Mouse (Mus musculus) gastrocnemius, postnatal 4 days (tissue): ENCODE results near the gene Tmem221. TPM values are rescaled to one million over a fixed set of nuclear protein-coding genes. Genes with fewer than 3 reads are reported as not detected.

Source experiments
- DNase-seq, 2 experiments: peaks; one replicate each; pipeline ENCODE4 v3.0.0; 2021 to 2022; ENCODE audit warnings: low spot score in 2 of 2, mixed read lengths in 2 of 2
- total RNA-seq, 2 experiments: library from RNA; stranded (reverse); gene quantifications; 2 replicates each; pipeline ENCODE4 v1.2.3; 2021

Gene Tmem221
- total RNA-seq, 2 experiments from 2014 or later, result 0.21 TPM; not detected in 1

DNA sequence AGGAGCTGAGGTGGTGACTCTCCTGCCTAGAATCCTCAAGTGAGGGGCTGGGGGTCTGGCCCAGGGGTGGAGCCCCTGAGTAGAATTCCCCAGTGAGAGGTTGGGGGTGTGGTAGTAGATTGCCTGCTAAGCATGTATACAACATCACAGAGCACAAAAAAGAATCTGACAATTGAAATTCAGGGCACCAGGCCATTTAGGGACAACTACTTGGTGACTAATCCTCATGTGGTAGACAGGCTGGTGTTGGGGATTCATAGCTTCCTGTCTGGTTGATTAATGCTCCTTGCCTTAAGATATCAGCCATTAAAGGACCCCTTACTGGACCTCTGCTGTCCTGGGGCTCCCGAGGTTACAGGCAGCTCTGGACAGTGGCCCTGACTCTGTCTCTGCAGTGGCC is 20.3 kb upstream of the Tmem221 start:
- no peak for DNase-seq

DNA sequence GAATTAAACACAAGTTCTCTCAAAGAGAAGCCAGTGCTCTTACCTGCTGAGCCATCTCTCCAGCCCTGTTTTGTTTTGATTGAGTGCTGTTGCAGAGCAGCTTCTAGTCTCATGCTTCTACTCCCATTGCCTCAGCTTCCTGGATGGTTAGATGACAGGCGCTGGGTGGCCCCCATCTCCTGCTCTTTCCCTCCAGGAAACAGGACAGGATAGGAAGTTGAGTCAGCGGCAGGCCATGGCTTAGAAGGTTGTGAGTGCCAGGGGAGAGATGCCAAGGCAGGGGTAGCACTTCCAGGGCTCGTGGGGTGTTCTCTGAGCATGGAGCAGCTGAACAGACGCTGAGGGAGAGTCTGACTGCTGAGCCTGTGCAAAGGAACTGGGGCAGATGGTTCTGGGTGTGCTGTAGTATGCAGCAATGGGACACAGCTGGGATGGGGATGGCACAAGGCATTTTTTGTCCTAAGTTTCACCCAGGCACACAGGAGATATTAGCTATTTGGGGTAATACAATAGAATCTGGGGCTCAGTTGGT is 19.3 kb upstream of the Tmem221 start:
- no peak for DNase-seq

DNA sequence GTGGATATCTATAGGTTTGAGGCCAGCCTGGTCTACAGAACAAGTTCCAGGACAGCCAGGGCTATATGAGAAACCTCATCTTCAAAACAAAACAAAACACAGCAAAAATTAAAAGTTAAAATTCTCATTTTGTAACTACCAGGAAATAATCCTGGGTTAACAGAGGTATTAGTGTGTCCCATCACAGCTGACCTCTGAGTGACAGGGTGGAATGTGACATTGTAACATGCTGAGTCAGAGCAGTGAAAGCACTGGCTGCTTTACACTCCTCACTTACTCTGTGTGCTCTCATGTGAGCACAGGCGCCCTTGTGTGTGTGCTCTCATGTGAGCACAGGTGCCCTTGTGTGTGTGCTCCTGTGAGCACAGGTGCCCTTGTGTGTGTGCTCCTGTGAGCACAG is 16.3 kb upstream of the Tmem221 start:
- no peak for DNase-seq

DNA sequence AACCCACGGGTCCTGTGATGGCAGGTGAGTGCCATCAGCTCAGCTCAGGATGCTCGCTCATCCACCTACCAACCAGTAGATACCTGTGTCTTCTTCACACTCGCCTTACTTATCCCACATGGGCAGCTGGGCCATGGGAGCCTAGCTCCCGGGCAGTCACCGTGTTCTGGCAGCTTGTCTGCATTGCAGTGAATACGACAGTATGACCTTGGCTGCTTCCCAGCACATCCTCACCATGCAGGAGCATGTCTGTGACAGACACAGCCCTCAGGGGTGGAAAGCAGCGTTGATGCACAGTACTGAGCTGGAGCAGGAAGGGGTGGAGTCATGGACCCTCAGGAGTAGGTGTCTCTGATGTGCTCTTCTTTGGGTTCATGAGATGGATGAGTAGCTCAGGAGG is 15.8 kb upstream of the Tmem221 start:
- no peak for DNase-seq

DNA sequence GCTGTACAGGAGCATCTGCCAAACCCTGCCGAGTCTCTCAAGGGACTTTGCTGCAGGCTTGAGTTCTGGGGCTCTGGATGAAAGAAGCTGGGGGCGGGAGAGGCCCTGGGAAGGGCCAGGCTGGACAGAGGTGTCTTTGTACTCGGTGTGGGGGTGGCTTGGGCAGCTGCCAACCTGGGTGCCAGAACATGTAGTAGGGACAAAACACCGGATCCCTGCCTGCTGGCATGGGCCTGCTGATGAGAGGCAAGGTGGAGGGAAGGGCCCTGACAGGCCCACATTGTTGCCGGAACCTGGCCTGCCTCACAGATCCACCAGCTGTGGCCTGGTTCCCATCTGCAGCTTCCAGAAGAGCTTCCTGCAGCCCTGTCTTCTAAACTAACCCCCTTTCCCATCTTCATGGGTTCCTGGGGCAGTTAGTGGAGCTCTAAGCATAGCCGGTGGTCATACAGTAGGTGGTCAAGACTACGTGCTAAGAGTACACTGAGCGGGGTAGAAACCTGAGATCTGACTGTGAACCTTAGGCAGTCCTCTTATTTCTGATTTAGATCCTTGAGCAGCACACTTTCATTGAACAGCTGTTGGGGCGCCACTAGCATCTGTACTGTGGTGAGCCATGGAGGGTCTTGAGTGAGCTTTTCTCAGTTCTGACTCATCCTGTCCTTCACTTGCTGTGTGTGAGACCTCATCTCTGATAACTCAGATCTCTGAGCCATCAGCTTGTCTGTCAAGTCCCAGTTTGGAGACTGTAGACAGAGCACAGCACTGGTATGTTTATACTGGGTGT is 14.4 kb upstream of the Tmem221 start:
- peak in 1 of 2 experiments; percentile 60 for DNase-seq

DNA sequence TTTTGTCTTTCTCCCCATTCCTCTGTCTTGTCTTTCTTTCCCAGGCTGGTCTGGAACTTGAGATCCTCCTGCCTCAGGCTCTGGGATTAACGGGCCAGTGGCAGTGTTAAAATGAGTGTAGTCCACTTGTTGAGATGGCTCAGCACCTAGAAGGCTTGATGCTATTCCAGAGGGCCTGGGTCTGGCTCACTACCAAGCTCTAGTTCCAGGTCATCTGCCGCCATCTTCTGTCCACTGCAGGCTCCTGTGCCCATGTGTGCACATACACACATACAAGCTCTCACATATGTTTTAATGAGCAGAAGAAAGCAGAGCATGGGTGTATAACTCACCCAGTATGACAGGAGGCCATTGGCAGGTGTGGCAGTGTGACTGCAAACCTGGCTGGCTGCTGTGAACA is 13.4 kb upstream of the Tmem221 start:
- no peak for DNase-seq

DNA sequence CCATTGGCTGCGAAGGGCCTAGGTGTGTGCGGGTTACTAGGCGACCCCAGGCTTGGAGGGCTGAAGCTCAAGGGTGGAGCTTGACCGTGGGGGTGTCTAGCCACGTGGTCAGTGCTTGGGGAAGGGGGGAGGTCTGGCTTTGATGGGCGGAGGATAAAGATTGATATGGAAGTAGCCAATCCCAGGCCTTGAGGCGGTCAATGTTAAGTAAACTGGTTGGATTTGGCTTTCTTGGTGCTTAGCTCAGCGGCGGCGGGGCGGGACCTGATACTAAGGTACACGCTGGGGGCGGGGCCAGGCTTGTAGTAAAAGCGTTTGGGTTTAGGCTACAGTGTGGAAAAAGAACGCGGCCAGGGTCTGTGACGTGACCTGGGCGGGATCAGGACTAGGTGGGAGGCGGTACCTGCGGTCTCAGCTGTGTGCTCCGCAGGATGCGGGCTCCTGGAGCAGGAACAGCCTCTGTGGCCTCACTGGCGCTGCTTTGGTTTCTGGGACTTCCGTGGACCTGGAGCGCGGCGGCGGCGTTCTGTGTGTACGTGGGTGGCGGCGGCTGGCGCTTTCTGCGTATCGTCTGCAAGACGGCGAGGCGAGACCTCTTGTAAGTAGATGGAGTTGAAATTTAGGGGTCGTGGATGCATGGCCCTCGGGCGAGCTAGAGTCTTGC is 11.8 kb upstream of the Tmem221 start:
- DNase-seq, result peak; percentile 60 to 87

DNA sequence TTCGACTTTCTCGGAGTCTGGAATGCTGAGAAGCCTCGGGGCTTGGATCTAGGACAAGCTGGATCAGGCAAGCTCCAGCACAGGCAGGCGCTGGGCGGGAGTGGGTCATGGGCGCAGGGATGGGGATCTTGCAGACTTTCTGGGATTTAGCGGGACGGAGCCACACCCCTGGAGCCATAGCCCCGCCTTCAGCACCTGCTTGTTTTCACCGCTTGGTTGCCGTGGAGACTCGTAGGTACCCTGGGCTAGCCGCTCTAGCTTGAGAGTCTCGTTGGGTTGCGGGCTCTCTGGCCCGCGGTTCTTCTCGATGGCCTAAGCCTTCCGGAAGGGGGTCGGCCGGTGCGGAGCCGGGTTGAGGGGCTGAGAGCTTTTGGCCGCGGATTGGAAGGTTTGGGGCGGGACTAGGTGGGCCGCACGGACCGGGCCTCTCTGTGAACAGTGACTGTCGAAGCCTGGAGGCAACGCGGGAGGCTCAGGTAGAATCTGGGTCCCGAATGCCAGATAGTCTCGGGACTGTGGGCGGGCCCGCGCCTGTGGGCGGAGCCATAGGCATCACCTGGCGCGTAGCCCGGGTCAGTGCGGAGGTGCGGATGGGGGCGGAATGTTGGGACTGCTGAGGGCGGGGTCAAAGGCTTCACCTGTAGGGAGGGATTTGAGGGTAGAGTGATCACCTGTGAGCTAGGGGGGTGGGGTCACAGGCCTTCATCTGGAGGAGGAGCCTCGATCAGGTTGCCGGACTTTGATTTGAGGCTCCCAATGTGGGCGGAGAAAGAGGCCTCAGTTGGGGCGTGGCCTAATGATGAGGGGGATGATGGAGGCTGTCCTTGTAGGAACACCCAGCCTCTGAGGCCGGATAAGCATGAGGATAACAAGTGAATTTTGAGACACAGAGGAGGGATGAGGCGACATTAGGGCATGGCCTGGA is 11.0 kb upstream of the Tmem221 start:
- peak; percentile 43 to 79 for DNase-seq

DNA sequence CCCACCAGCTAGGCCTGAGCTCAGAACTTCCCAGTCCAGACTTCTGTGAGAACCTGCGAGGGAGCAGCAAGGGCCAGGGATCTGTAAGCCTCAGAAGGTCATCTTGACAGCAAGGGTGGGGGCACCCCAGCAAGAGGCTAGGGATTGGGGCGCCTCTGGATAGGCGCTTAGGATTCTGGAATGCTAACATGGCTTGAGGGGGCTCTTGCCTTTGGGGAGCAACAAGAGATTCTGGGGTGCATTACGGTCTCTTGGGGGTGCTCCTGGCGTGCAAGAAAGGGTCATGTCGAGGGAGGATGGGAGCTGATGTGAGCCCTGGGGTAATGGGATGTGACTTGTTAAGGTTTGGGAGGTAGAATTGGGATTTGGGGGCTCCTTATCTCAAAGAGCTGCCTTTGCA is 10.3 kb upstream of the Tmem221 start:
- DNase-seq, result no peak

DNA sequence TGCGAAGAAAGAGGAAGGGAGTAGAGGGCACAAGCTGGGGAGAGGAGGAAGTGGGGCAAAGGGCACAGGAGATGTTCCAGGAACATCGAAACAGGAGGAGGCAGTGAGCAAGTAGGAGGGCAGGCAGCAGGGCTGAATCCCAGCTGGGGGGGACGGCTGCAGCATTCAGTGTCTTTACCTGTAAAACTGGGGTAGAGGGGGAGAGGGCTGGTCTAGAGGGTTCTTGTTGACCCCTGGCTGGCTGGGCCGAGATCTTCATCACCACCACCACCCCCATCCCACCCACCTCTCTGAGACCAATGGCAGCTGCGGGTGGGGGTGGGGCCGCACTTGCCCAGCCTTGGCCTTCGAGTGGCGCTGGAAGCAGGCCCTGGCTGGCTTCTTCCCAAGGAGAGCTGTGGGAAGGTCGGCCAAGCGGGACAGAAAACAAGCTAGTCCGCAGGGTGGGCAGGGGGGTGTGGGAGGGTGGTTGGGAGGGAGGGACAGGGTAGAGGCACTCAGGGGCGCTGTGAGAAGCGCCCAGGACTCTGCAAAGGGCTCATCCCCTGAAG is 9.8 kb upstream of the Tmem221 start, which contains the start of gene Slc27a1:
TSS of gene Slc27a1 (plus strand) at position 496 of the 551 bp plus-strand sequence.
- peak; percentile 61 to 71 for DNase-seq

DNA sequence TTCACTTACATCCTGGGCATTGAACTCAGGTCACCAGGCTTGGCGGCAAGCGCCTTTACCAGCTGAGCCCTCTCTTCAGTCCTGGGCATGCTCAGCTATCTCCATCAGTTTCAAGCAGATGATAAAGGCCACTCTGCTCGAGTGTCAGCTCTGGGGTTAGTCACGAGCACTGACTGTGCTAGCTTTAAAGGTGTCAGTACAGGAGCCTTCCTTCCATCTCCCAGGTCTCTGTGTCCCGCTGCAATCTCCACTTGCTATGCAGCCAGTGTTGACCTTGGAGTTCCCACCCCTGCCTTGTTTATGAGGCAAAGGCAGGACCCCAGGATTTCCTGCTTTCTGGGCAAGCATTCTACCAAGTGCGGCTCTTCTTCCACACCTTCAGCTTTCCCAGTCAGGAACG is 8.9 kb upstream of the Tmem221 start:
- DNase-seq, result no peak

DNA sequence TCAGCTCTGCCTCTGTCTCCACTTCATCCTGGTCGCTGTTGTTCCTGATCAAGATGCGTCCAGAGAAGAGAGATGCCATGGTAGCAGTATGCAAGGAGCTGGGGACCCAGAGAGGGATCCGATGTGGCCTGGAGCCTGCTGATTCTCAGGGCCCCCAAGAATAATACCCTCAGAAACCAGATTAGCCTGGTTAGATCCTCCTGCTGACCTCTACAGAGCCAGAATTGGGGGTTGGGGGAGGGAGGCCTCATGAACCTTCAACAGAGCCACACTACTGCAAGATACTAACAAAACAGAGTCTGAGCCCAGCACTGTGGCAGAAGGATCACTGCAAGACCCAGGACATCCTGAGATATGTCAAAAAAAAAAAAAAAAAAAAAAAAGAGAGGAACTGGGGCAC is 7.8 kb upstream of the Tmem221 start, which contains the start of gene Nxnl1:
TSS of gene Nxnl1 (minus strand) at position 101 of the 400 bp plus-strand sequence.
- DNase-seq, result no peak

DNA sequence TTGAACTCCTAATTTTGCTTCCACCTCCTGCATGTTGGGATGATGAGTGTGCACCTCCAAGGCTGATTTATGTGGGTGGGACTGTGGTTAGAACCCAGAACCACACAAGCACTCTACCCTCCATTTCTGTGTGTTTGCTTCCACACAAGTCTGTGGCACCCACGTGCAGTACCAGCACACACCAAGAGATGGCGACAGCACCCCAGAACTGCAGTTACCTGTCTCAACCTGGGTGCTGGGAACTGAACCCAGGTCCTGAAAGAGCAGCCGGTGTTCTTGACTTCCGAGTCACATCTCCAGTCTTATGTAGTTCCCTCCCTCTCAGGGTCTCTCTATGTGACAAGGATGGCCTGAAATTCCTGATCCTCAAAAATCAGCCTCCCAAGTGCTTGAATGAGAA is 5.3 kb upstream of the Tmem221 start:
- DNase-seq, result no peak

DNA sequence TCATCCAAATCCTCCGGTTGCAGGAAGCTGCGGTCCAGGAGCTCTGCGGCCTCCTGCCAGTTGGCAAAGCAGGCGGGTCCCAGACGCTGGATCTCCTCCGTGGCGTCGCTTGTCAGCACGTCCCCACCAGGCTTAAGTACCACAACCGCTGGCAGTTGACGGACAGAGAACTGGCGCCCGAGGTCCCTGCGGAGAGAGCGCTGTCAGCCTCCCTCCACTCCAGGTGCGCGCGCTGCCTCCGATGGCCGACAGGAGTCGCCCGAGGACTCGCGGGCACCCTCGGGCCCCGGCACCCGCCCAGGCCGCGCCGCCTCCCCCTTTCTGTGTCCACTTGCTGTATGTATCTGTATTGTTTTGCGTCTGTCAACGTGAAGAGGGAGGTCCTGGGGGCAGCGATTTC is 4.1 kb upstream of the Tmem221 start:
- DNase-seq, result peak; percentile 79 to 84

DNA sequence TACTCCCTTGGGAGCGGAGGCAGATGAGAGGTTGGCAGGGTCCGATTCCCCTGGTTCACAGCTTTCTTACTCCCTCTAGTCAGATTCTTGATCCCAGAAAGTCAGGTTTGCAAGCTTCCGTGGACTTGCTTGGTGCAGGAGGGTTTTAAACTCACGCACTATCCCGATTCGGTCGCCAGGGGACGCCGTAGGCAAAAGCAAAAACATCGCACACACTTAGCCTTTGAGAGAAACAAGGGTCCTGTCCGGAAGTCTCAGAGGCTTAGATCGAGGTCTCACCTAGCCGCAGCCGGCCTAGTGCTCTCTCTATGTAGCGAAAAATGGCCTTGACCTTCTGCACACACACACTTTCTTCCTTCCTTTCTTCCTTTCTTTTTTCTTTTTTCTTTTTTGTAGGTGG is 2.7 kb upstream of the Tmem221 start:
- peak in 1 of 2 experiments; percentile 39 for DNase-seq

DNA sequence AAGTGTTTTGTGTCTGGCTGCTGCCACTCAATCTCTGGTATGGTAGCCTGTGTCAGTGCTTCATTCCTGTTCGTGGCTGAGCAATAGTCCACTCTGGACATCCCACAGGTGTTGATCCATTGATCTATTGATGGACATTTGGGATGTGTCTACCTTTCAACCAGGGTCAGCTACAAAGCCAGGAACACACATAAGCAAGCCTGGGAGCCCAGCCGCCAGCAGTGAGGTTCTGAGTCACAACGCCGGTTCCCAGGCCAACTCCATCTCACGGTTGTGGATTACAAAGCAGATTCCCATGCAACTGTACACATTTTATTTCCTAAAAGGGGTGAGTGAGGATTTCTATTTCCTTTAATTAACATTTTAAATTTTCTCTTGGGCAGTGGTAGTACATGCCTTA is 2.1 kb upstream of the Tmem221 start:
- DNase-seq, result no peak

DNA sequence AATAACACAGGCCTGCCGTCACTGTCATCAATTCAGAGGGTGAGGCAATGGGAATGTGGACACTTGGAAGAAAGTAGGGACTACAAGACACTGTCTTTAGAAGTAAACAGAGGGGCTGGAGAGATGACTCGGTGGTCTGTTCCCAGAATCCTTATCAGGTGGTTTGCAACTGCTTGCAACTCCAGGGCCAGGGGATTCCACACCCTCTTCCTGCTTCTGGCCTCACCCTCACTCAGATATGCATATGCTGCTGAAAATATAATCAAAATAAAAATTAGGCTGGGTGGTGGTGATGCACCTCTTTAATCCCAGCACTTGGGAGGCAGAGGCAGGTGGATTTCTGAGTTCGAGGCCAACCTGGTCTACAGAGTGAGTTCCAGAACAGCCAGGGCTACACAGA is 1.4 kb upstream of the Tmem221 start:
- no peak for DNase-seq

DNA sequence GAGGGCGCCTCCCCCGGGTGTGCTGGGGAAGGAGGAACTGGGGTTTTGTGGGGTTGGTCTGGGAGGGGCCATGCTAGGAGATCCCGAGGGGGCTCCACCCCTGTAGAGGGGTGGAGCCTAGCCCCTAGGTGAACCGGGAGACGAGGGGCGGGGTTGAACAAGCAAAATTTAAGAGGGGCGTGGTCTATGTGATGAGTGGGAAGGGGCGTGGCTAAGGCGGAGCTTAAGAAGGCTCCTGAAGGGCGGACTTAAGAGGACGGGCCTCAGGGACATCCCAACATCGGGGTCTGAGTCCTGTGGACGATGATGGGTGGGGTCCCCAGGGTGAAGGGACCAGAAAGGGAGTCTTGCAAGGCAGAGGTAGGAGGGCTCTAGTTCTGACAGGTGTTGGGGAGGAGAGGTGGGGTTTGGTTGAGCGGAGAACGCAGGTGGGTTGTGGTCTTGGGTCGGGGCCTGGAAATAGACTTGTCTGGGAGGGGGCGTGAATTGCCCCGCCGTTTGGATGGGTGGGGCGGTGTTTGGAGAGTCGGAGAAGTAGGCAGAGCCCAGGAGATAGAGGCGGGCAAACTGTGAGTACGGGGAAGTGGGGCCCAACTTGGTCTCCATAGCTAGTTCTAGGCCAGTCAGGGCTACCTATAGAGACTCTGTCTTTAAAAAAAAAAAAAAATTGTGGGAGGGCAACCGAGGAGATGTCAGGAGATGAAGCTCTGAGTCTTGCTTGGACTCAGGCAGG is 453 bp upstream of the Tmem221 start:
- DNase-seq, result no peak

DNA sequence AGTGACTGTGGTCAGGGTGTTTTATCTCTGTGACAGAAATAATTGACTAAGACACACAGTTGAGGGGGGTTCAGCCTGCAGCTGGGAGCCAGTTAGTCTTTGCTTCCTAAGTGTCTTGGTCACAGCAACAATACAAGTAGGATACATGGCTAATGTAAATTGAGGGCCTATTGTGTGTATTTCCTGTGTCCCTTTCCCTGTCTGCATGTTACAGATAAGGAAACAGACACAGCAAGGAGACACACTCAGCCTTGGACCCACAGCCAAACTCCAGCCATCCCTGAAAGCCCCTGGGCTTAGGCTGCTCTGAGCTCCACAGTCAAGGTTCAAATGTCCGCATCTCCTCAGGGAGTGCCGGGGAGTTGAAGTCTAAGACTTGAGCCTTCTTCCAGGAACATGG is 4.0 kb downstream of the Tmem221 start:
- no peak for DNase-seq

DNA sequence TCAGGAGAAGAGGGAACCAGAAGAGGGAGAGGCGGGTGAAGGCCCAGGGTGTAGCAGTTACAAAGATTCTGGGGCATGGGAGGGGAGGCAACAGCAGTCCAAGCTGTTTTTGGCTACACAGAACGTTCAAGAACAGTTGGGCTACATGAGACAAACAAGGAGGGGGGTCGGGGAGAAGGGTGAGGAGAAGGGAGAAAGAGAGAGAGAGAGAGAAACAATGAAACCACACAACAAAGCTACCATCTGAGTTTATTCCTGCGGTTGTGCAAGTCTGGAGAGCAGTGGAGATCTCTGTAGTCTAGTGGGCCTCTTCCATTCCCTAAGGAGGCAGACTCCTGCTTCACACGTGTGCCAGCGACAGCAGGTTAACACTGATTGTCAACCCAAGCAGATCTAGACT is 4.7 kb downstream of the Tmem221 start:
- DNase-seq, result no peak
